Mouse (Mus musculus): Measurements from ENCODE around the gene Phf21a.

DNA sequence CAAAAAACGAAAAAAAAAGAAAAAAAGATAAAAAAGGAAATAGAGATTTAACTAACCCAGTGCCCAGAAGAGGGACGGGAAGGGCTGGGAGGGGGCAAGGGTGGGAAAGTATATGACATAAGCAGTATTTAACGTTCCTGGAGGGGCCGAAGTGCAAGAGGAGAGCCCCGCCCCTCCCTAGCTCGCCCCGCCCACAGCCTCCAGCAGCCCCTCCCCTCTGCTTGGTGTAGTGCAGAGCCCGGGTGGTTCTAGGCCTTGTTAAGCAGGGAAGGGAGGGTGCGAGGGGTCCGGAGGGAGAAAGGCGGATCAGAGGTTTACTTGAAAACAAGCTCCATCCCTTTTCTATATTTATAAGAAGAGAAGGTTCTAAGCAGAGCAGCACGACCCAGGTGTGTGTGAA is 268.0 kb downstream of the Phf21a start:
- no peak for TF ChIP-seq EP300 (optimal IDR thresholded peaks at IDR 0.05)
- no peak for TF ChIP-seq CTCF (IDR thresholded peaks at IDR 0.05; ENCODE audit: low read depth)

Measured in stomach, postnatal 0 days (tissue).